Mouse (Mus musculus): ENCODE measurements around the gene Mapk10. TPM values are rescaled to one million over a fixed set of nuclear protein-coding genes. Genes with fewer than 3 reads are reported as not detected.

The Mapk10 gene
- total and polyA plus RNA-seq, 3 experiments, result 0.27 TPM; not detected in 2

- H3K4me1 ChIP-seq (ENCODE audit: insufficient read depth, low read depth, low read length), result no peaks in the 10 kb centered on the region
- TF ChIP-seq POLR2AphosphoS5 (IDR thresholded peaks at IDR 0.05; ENCODE audit: insufficient replicate concordance, low read depth, low read length) (no peak), CTCF (IDR thresholded peaks at IDR 0.05; ENCODE audit: low read depth, low read length) (no peak), TAL1 (conservative IDR thresholded peaks at IDR 0.05; ENCODE audit: low read depth, low read length) (no peak), GATA1 (IDR thresholded peaks at IDR 0.05; ENCODE audit: borderline replicate concordance, low read length) (no peak), GATA2 (IDR thresholded peaks at IDR 0.05; ENCODE audit: borderline replicate concordance, low read depth, low read length) (no peak)
- no peaks in the 10 kb centered on the region for H3K27me3 ChIP-seq (ENCODE audit: insufficient read depth, low read length)
- no peak overlapping the region for H3K4me3 ChIP-seq (ENCODE audit: low read depth, low read length)
- H3K36me3 ChIP-seq (replicated peaks), result no peaks in the 10 kb centered on the region
- ATAC-seq (ENCODE audit: extremely low read depth, insufficient number of reproducible peaks, low FRiP score, poor library complexity, severe bottlenecking) (no peak), DNase-seq (ENCODE audit: low spot score) (no peak)
- peaks cover 35% of the 10 kb centered on the region for H3K9me3 ChIP-seq (replicated peaks)
These were observed 49.6 kb downstream of the Mapk10 start for GRCm38 (mm10) chr5:103161574-103161973.

GRCm38 (mm10) chr5:103161196-103161540 is 50.0 kb downstream of the Mapk10 start:
- DNase-seq (ENCODE audit: low spot score) (no peak), ATAC-seq (ENCODE audit: extremely low read depth, insufficient number of reproducible peaks, low FRiP score, poor library complexity, severe bottlenecking) (no peak)
- Histone ChIP-seq H3K27me3 (ENCODE audit: insufficient read depth, low read length) (no peaks in the 10 kb centered on the region), H3K4me3 (ENCODE audit: low read depth, low read length) (no peak overlapping the region), H3K9me3 (replicated peaks) (peaks cover 33% of the 10 kb centered on the region), H3K36me3 (replicated peaks) (no peaks in the 10 kb centered on the region), H3K4me1 (ENCODE audit: insufficient read depth, low read depth, low read length) (no peaks in the 10 kb centered on the region)
- no peak for TF ChIP-seq CTCF (IDR thresholded peaks at IDR 0.05; ENCODE audit: low read depth, low read length)
- TF ChIP-seq POLR2AphosphoS5 (IDR thresholded peaks at IDR 0.05; ENCODE audit: insufficient replicate concordance, low read depth, low read length), result no peak
- TF ChIP-seq GATA2 (IDR thresholded peaks at IDR 0.05; ENCODE audit: borderline replicate concordance, low read depth, low read length), result no peak

GRCm38 (mm10) chr5:103160314-103161195 is 50.6 kb downstream of the Mapk10 start:
- H3K36me3 ChIP-seq (replicated peaks), result no peaks in the 10 kb centered on the region
- H3K4me3 ChIP-seq (ENCODE audit: low read depth, low read length), result no peak overlapping the region
- TF ChIP-seq CTCF (IDR thresholded peaks at IDR 0.05; ENCODE audit: low read depth, low read length), result no peak
- TF ChIP-seq GATA1 (IDR thresholded peaks at IDR 0.05; ENCODE audit: borderline replicate concordance, low read length), result no peak
- no peak for TF ChIP-seq TAL1 (conservative IDR thresholded peaks at IDR 0.05; ENCODE audit: low read depth, low read length)
- no peak for TF ChIP-seq GATA2 (IDR thresholded peaks at IDR 0.05; ENCODE audit: borderline replicate concordance, low read depth, low read length)
- no peak for TF ChIP-seq POLR2AphosphoS5 (IDR thresholded peaks at IDR 0.05; ENCODE audit: insufficient replicate concordance, low read depth, low read length)
- no peak for DNase-seq (ENCODE audit: low spot score)
- no peaks in the 10 kb centered on the region for H3K4me1 ChIP-seq (ENCODE audit: insufficient read depth, low read depth, low read length)
- ATAC-seq (ENCODE audit: extremely low read depth, insufficient number of reproducible peaks, low FRiP score, poor library complexity, severe bottlenecking), result no peak
- peaks cover 29% of the 10 kb centered on the region for H3K9me3 ChIP-seq (replicated peaks)
- H3K27me3 ChIP-seq (ENCODE audit: insufficient read depth, low read length), result no peaks in the 10 kb centered on the region

GRCm38 (mm10) chr5:103140935-103141334 is 70.2 kb downstream of the Mapk10 start:
- DNase-seq (ENCODE audit: low spot score) (no peak), ATAC-seq (ENCODE audit: extremely low read depth, insufficient number of reproducible peaks, low FRiP score, poor library complexity, severe bottlenecking) (no peak)
- Histone ChIP-seq H3K36me3 (replicated peaks) (no peaks in the 10 kb centered on the region), H3K4me1 (ENCODE audit: insufficient read depth, low read depth, low read length) (no peaks in the 10 kb centered on the region), H3K4me3 (ENCODE audit: low read depth, low read length) (no peak overlapping the region), H3K9me3 (replicated peaks) (peaks cover 42% of the 10 kb centered on the region), H3K27me3 (ENCODE audit: insufficient read depth, low read length) (no peaks in the 10 kb centered on the region)
- no peak for TF ChIP-seq GATA1 (IDR thresholded peaks at IDR 0.05; ENCODE audit: borderline replicate concordance, low read length)
- TF ChIP-seq TAL1 (conservative IDR thresholded peaks at IDR 0.05; ENCODE audit: low read depth, low read length), result no peak
- no peak for TF ChIP-seq CTCF (IDR thresholded peaks at IDR 0.05; ENCODE audit: low read depth, low read length)
- no peak for TF ChIP-seq POLR2AphosphoS5 (IDR thresholded peaks at IDR 0.05; ENCODE audit: insufficient replicate concordance, low read depth, low read length)

- peaks cover 55% of the 10 kb centered on the region for H3K9me3 ChIP-seq (replicated peaks)
- H3K4me3 ChIP-seq (ENCODE audit: low read depth, low read length), result no peak overlapping the region
- H3K4me1 ChIP-seq (ENCODE audit: insufficient read depth, low read depth, low read length), result no peaks in the 10 kb centered on the region
- DNase-seq (ENCODE audit: low spot score) (no peak), ATAC-seq (ENCODE audit: extremely low read depth, insufficient number of reproducible peaks, low FRiP score, poor library complexity, severe bottlenecking) (no peak)
- no peaks in the 10 kb centered on the region for H3K27me3 ChIP-seq (ENCODE audit: insufficient read depth, low read length)
- TF ChIP-seq POLR2AphosphoS5 (IDR thresholded peaks at IDR 0.05; ENCODE audit: insufficient replicate concordance, low read depth, low read length), result no peak
- no peak for TF ChIP-seq GATA1 (IDR thresholded peaks at IDR 0.05; ENCODE audit: borderline replicate concordance, low read length)
- no peak for TF ChIP-seq GATA2 (IDR thresholded peaks at IDR 0.05; ENCODE audit: borderline replicate concordance, low read depth, low read length)
- no peak for TF ChIP-seq CTCF (IDR thresholded peaks at IDR 0.05; ENCODE audit: low read depth, low read length)
- no peak for TF ChIP-seq TAL1 (conservative IDR thresholded peaks at IDR 0.05; ENCODE audit: low read depth, low read length)
- no peaks in the 10 kb centered on the region for H3K36me3 ChIP-seq (replicated peaks)
These were observed 76.3 kb downstream of the Mapk10 start for GRCm38 (mm10) chr5:103134839-103135238.

- no peak for DNase-seq (ENCODE audit: low spot score)
- TF ChIP-seq GATA2 (IDR thresholded peaks at IDR 0.05; ENCODE audit: borderline replicate concordance, low read depth, low read length) (no peak), CTCF (IDR thresholded peaks at IDR 0.05; ENCODE audit: low read depth, low read length) (no peak), TAL1 (conservative IDR thresholded peaks at IDR 0.05; ENCODE audit: low read depth, low read length) (no peak), POLR2AphosphoS5 (IDR thresholded peaks at IDR 0.05; ENCODE audit: insufficient replicate concordance, low read depth, low read length) (no peak), GATA1 (IDR thresholded peaks at IDR 0.05; ENCODE audit: borderline replicate concordance, low read length) (no peak)
- H3K9me3 ChIP-seq (replicated peaks), result peaks cover 52% of the 10 kb centered on the region
- no peaks in the 10 kb centered on the region for H3K4me1 ChIP-seq (ENCODE audit: insufficient read depth, low read depth, low read length)
- H3K36me3 ChIP-seq (replicated peaks), result no peaks in the 10 kb centered on the region
- H3K4me3 ChIP-seq (ENCODE audit: low read depth, low read length), result no peak overlapping the region
- no peak for ATAC-seq (ENCODE audit: extremely low read depth, insufficient number of reproducible peaks, low FRiP score, poor library complexity, severe bottlenecking)
- no peaks in the 10 kb centered on the region for H3K27me3 ChIP-seq (ENCODE audit: insufficient read depth, low read length)
These were observed 77.5 kb downstream of the Mapk10 start for GRCm38 (mm10) chr5:103133626-103134025.

All from G1E (cell line).